Mouse (Mus musculus) right cerebral cortex, postnatal 4 days (tissue): ENCODE data around the gene Myo5c.
"Not testable (repeated sequence)": the region's sequence is repeated elsewhere in the genome, so short reads cannot be mapped to it uniquely, and the experiment has no call there.

Experiments
- DNase-seq: peaks from one replicate; pipeline ENCODE4 v3.0.0-alpha.2; 2022

The Myo5c gene

DNA sequence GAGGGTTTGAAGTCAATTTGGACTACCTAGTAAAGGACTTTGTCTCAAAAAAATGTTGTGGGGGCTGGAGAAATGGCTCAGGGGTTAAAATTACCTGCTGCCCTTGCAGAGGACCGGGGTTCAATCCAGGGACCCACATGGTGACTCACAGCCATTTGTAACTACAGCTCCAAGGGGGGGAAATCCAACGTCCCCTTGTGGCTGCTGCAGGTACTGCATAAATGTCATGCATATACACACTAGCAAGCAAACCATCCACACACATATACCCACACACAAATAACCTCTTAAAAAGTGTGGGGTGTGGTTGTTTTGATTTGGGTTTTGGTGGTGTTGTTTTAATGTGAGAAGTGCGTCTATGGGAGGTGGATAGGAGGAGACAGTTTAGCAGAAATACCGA is 12.7 kb downstream of the Myo5c start:
- DNase-seq: no peak

DNA sequence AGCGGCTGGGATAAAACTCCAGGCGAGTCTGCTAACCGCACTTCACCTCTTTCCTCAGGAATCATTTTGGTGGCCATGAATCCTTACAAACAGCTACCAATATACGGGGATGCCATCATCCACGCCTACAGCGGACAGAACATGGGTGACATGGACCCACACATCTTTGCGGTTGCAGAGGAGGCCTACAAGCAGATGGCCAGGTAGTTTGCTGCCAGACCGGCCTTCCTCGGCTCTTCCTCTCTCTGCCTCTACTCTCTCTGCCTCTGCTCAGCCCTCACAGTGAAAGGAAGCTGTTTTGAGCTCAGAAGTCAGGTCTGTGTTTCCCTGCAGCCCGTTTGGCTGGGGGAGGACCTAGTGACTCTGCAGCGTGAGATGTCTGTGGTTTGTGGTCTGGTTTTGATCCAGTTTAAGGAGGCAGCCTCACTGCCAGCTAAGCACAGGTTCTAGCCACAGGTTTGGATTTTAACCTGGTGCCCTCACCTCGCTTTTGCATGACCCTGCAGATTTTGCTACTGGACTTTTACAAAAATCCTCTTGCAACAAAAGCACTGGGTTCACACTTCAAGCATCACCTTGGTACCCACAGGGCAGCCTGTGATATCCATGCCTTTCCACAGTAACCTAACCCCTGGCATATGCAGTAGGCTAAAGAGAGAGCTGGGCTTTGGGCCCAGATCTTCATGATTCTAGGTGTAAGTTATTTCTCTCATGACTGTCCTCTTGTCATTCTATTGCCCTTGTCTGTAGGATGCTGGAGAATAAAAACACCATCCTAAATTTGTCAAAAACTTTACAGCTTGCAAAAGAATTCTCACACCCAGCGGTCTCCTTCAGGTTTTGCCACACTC is 14.5 kb downstream of the Myo5c start:
- no peak for DNase-seq

DNA sequence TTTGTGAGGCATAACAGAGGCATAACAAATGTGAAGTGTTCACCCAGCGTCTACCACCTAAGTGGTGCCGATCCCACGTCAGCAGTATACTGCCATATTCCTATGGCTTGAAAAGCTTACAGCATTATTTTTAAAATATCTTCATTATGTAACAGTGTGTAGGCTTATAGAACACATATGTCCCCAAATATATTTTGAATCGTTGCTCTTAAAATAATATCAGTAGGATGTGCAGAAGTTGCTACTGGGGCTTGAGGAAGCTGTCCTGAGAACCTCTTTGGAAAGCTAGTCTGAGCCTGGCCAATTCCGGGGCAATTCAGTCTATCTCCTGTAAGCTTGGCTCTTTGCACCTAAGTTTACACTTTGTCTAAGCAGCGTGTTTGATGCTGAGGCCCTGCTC is 16.1 kb downstream of the Myo5c start:
- DNase-seq: no peak

DNA sequence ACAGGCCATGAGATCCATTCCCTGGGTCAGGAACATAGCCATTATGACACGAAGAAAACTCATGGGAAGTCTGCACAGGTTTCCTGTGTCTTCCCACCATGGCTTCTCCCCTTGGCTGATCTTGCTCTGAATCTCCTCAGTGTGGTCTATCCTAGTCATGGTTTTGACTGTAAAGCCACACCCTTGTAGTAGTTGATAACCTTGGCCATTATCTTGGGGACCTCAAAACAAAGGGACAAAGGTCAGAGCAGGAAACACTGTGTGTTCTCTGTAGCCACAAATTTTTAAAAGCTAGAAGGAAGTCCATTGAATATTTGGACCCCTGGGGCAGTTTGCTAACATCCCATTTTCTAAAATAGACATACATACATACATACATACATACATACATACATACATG is 16.5 kb downstream of the Myo5c start:
- DNase-seq: no peak

DNA sequence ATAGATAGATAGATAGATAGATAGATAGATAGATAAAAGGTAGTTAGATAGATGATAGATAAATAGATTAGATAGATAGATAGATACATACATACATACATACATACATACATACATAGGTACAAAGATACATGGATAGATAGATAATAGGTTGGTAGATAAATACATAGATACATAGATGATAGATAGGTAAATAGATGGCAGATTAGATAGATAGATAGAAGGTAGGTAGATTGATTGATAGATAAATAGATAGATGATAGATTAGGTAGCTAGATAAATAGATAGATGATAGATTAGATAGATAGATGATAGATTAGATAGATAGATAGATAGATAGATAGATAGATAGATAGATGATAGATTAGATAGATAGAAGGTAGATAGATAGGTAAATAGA is 17.1 kb downstream of the Myo5c start:
- DNase-seq: no peak

DNA sequence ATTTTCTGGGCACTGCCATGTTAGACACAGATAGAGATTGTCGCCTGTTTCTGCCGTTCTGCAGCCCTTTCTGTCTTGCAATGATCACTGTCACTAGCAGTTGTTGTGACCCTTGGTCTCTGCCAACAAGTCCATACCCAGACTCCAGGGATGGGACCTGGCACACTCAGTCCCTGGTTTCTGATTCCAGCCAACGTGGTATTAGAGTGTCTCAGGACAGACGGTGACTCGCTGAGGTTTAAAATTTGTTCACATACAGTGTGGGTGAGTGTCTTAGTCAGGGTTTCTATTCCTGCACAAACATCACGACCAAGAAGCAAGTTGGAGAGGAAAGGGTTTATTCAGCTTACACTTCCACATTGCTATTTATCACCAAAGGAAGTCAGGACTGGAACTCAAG is 21.3 kb downstream of the Myo5c start:
- not testable (repeated sequence) for DNase-seq

DNA sequence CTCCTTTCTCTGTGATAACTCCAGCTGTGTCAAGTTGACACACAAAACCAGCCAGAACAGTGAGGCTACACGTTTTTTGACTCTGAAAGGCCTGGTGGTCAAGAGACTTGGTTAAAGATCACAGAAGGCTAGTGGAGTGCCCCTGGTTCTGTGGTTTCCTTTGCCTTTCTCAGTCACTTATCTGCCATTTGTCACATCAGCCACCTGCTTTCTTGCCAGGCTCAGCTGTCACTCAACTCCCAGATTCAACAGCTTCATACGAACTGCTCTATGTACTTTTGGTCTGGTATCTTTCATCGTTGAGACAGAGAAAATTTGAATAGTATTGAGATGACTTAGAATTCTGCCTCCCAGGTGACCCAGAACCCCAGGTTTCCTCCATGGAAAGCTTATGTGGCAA is 21.9 kb downstream of the Myo5c start:
- DNase-seq: no peak

DNA sequence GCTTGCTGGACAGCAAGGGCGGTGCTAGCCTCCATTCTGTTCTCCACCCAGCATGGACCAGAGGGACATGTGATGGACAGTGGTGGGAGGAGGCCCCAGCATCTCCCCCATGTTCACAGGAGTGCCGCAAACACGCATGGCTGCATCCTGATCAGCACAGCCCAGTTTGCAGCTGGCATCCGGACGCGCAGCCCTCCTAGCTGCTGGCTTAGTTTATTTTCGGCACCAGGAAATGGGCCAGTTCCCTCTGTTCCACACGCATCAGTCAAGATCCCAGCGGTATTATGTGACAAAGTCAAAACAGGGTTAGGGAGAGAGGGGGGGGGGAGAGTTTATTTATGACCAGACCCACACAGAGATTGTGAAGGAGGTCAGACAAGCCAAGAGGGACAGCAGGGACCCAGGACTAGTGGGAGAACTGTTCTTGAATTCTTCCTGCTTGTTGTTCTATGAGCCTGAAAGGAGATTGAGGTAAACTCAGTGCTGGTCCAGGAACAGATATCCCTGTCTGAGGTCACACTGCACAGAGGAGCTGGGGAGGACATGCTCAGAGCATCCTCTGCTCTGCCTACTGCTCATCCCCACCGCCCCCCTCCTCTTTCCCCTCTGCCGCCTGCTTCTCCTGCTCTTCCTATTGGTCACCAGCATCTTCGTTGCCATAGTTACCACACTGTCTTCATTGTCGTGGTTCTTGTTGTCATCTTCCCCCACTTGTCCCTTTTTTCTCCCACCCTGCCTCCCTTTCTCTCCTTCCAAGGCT is 22.6 kb downstream of the Myo5c start:
- peak; percentile 69 for DNase-seq

DNA sequence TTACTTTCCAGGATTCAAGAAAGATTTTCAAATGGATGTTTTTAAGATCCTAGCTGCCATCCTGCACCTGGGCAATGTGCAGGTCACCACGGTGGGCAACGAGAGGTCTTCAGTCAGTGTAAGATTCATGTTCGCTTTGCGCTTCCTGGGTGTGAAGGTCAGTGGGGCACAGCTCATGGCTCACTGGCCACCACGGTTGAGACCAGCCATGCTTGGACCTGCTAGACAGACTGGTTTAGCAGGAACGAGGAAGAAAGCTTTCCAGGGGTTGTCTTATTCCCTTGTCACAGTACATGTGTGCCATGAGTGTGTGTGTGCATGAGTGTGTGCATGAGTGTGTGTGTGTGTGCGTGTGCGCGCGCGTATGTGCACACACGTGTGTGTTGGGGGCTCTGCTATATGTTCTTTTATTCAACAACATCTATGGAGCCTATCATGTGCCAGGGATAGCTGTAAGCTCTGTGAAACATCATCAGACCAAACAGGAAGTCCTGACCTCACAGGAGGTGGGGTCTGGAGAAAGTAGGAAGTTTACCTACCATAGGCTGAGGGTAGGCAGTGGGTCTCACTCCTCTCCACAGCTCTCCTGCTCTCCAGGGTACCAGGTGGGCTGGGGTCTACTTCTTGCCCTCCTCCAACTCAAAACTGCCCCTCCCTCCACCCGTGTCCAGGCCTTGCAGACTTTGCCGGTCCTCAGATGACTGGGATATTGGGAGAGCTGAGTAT is 24.2 kb downstream of the Myo5c start:
- no peak for DNase-seq

DNA sequence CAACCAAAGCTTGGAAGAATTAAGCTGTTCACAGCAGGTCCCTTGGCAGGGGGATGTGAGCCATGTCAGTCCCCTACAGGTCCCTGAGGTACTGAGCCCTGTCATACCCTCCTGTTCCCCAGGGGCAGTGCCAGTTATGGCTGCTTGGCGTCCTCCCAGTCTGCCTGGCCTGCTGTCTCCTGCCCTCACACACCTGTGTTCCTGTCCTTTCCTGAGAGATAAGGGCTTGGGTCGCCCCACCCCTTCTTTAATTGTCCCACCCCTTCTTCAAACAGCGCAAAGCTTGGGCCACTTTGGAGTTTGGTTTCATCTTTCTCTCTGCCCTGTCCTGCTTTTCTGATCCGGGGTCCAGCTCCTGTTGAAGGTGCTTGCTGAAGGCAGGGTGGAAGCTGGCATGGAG is 27.0 kb downstream of the Myo5c start:
- DNase-seq: no peak

DNA sequence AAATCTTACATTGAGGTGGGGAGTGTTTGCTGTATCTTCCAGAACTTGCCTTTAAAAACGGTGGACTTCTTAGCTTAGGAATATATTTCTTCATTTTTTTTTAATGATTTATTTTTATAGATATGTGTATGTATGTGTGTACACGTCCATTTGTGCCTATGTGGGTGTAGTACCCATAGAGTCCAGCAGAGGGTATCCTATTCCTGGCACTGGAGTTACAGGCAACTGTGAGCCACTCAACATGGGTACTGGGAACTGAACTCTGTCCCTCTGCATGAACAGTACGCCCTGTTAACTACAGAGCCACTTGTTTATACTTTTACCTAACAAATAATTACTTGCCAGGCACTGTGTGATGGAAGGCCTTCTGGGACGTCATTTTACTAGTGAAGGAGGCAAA is 27.8 kb downstream of the Myo5c start:
- no peak for DNase-seq

DNA sequence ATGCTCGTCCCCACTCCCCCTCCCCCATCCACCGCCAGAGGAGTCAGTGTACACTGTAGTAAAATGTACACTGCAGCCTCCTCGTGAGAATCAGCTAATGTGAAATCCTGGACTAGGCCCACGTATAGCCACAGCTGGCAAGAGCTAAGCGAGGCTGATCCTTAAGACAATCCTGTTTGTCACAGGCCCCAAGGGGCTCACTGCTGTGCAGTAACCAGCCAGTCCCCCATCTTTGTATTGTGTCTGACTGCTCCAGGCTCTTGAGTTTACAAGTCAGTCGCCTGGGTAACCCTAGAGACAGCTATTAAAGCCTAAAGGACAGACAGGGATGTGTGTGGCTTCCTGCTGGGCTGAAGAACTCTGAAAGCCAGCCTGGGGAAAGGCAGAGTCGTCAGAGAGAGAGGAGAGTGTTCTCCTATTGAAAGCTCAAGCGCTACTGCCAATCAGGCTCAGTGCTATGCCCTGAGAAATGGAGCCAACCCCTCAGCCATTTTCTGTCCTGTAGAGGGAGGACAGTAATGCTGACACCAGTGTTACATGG is 29.6 kb downstream of the Myo5c start:
- no peak for DNase-seq

DNA sequence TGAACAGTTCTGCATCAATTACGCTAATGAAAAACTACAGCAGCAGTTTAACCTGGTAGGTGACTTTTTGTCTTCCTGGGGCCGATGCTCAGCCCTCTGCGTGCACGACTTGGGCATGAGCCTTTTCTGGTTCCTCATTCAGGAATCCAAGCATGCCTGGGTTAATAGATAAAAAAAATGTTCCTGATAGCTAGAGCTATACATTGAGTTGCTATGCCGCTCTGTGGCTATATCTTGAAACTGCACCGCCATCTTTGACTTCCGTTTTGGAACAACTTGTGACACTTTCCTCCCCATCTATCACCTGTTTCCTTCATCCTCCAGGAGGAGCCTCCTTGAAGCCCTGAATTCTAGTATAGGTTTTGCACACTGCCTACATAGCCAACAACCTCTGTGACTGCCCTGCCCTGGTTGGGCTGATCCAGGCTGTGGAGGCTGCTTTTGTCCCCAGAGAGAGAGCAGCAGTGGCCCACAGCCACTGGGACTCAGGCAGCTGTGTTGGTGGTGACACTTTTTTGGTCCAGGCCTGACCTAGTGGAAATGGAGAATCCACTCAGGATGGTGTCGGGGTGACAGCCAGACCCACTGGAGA is 30.5 kb downstream of the Myo5c start:
- DNase-seq: no peak

DNA sequence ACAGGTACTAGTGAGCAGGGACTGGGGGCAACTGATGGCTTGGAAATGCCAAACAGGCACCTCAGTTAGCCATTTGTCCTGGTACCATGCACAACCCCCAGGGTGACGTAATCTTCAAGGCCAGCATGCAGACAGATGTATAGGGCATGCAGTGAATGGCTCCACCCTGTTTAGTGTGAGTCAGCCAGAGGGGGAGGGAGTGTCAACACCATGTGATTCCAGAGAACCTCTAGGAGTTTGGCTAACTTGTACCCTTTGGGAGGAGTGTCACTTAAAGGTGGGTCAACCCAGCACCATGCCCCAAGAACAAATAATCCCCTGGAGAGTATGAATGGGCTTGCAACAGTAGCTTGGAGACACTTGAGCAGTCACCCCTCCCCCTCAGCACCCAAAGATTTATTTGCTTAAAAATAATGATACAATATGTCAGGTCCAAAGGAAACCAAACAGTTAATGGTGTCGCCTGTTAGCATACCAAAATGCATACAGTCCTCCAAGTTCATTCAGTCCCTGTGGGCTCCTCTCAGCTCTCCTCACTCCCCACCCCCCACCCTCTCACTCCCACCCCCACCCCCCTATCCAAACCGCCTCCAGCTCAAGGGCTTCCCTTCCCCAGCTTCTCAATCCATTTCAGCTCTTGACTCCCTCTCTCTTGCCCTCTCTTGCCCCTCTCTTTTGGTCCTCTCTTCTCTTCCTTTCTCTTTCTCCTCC is 32.3 kb downstream of the Myo5c start:
- DNase-seq: no peak

DNA sequence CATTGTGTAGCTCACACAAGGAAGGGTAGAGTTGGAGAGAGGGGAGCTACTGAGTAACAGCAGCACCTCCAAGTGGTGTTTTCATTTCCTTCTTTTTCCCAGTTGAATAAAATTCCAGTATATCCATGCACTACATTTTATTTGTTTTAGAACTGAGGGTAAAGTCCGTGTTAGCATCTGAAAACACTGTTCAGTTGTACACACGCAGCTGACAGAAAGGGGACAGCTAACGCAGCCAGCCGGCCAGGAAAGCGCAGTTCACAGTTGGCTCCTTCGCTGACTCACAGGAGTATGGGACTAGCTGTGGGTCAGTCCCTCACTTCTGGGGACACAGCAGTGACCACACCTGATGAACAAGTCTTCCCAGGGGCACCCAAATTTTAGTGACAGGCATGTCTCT is 35.3 kb downstream of the Myo5c start:
- DNase-seq: no peak

DNA sequence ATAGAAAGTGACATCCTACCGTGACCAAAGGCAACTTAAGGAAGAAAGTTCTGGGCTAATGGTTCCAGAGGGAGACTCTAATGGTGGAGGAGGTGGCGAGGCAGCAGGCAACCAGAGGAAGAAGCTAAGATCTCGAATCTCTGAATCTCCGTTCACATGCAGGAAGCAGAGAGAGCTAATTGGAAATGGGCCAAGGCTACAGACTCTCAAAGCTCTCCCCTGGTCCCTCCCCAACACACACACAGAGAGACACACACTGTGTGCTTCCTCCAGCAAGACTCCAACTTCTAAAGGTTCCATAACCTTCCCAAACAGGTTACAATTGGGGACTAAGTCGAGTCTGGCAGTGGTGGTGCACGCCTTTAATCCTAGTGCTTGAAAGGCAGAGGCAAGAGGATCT is 38.6 kb downstream of the Myo5c start:
- no peak for DNase-seq

DNA sequence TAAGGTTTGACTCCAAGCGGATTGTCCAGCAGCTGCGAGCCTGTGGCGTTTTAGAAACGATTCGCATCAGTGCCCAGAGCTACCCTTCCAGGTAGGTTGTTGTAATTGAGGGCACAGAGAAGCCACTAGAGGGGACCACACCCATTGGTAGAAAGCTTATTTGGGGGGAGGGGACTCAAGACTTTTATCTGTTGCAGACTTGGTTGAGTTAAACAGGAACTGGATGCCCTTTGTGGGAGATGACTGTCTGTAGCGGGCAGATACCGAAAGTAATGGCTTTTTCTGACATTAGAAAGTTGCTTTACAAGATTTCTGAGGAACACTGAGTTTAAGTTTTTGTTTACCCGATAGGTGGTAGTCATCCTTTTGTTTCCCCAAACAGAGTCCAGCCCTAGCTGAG is 39.7 kb downstream of the Myo5c start:
- no peak for DNase-seq

DNA sequence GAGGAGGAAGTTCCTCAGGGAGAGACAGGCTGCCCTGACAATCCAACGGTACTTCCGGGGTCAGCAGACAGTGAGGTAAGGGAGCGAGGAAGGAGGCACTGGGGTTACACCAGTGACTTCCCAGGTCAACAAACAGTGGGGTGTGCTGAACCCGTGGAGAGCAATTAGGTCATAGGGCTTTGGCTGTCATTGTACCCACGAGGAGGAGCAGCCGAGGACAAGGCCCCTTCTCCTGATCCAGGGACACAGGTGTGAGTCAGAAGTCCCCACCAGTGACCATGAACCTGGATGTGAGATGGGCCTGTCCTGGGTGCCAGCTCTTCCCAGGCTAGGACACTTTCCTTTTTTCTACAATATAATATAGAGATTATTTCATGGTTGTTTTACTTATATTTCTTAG is 41.8 kb downstream of the Myo5c start:
- DNase-seq: no peak

DNA sequence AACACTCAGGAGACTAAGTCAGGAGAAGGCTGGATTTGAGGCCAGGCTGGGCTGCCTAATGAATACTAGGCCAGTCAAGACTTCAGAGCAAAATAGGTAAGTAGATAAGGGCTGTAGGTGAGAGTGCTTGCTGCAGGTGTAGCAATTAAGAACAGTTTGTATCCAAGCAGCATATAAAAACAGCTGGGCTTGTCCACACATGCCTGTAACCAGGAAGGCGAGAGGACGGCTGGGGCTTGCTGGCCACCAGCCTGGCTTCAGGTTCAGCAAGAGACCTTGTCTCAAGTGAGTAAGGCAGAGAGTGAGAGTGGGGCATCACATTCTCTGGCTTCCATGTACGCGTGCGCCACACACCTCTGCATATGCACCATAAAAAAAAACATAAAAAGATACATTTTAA is 42.7 kb downstream of the Myo5c start:
- DNase-seq: no peak

DNA sequence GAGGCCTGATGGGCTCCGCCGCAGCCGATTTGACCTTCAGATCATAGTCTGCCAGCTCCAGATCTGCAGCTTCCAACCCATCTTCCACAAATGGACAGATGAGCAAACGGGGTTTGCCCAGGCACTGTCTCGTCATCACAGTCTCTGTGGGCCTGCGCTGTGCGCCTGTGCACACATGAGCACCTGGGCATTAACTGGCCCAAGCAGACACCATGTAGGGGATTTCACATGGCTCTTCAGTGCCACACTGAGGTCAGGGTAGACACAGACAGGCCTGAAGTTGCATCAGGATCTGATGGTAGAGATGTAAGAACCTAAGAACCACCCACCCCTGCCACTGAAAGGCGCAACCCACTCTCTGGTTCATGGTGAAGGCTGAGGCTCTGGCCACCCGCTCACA is 43.2 kb downstream of the Myo5c start:
- DNase-seq: no peak

DNA sequence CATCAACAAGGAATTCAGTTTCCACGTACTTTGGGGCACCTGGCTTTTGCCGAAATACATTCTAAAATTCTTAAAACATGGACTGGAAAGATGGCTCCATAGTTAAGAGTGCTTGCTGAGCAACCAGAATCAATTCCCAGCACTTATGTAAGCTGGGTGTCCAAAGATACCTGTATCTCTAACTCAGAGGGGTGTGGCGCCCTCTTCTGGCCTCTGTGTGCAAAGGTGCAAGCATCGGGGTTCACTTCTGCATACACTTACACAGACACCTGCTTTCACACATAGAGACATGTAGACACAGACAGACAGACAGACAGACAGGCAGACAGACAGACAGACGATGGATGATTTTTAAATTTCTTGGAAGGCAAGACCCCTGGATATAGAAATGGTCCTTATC is 49.0 kb downstream of the Myo5c start:
- peak; percentile 47 for DNase-seq

DNA sequence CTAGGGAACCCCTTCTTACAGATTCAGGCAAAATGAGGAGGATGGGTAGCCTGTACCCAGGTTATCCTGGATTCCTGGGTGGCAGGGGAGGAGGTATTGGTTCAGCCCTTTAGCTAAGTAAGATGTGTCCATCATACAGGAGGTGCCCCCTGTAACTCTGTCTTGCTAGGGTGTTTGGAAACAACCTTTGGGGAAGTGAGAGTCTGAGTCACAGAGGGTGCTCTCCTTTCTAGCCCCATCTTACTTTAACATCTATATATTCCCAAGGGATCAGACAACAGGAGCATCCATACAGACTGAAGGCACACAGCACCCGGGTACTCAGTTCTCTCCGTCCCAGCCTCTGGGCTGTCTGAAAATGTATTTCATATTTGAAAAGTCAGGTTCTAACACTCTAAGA is 50.4 kb downstream of the Myo5c start:
- no peak for DNase-seq
